Mouse (Mus musculus): ENCODE data around the gene Bfsp2.

Bfsp2 gene

GRCm38 (mm10) chr9:103383576-103383975 lies 96.6 kb downstream of the Bfsp2 start:
- no peak for DNase-seq (ENCODE audit: low spot score in 2 of 2)

GRCm38 (mm10) chr9:103382989-103383388 lies 97.2 kb downstream of the Bfsp2 start:
- no peak for DNase-seq (ENCODE audit: low spot score in 2 of 2)

GRCm38 (mm10) chr9:103380566-103380965 lies 99.7 kb downstream of the Bfsp2 start:
- DNase-seq (ENCODE audit: low spot score in 2 of 2) = no peak

GRCm38 (mm10) chr9:103379199-103379598 lies 101.0 kb downstream of the Bfsp2 start:
- DNase-seq (ENCODE audit: low spot score in 2 of 2) = no peak

- DNase-seq (ENCODE audit: low spot score in 2 of 2) = no peak
Measured at GRCm38 (mm10) chr9:103378686-103379085, 101.5 kb downstream of the Bfsp2 start.

GRCm38 (mm10) chr9:103376346-103377320 lies 103.6 kb downstream of the Bfsp2 start:
- DNase-seq (ENCODE audit: low spot score in 2 of 2) = no peak
